Mouse (Mus musculus): ENCODE data around the gene Pde8b. TPM values are rescaled to one million over a fixed set of nuclear protein-coding genes. Genes with fewer than 3 reads are reported as not detected.

Pde8b gene
- total and polyA plus RNA-seq, 2 experiments from 2014 or later = 7.1 to 23.6 TPM

DNA sequence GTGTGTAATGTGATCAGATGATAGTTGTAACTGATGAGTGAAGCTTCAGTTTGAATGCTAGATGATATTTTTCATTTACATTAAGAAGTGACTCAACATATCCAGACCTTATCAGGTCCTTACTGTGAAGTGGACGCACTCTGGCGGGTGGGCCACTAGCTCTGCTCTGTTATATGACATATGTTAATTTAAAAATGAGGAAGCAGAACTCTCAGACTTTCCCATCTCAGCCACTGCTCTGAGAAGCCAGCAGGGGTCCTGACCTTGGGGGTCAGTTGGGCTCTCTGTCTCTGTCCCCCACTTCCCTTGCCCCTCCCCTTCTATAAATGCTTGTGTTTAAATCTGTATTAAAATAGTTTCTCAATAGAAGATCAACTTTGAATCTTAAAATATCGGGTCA is 172.4 kb downstream of the Pde8b start:
- H3K4me3 ChIP-seq (ENCODE audit: low read depth, low read length) = no peak overlapping the region
- TF ChIP-seq CTCF (IDR thresholded peaks at IDR 0.05) = no peak
- H3K9me3 ChIP-seq (ENCODE audit: low read length) = no peaks in the 10 kb centered on the region
- ATAC-seq (ENCODE audit: low FRiP score) (no peak), DNase-seq (ENCODE audit: low spot score) (no peak)
- no peak overlapping the region for H3K27ac ChIP-seq (ENCODE audit: low read depth, low read length)
- no peaks in the 10 kb centered on the region for H3K36me3 ChIP-seq (ENCODE audit: insufficient read depth, low read length)
- no peaks in the 10 kb centered on the region for H3K27me3 ChIP-seq (ENCODE audit: insufficient read depth, low read length)
- 89% methylated on average over 3 of the region's 3 CpGs for WGBS
- H3K4me1 ChIP-seq (ENCODE audit: insufficient read depth, low read length) = no peaks in the 10 kb centered on the region
- no peak overlapping the region for H3K9ac ChIP-seq (replicated peaks; ENCODE audit: low read length, poor library complexity, severe bottlenecking)
- H3K4me2 ChIP-seq (ENCODE audit: low read depth, low read length, poor library complexity, severe bottlenecking) = no peak overlapping the region

GRCm38 (mm10) chr13:95076142-95076541 is 174.0 kb downstream of the Pde8b start:
- Histone ChIP-seq H3K27ac (ENCODE audit: low read depth, low read length) (no peak overlapping the region), H3K9ac (replicated peaks; ENCODE audit: low read length, poor library complexity, severe bottlenecking) (no peak overlapping the region), H3K36me3 (ENCODE audit: insufficient read depth, low read length) (no peaks in the 10 kb centered on the region), H3K9me3 (ENCODE audit: low read length) (no peaks in the 10 kb centered on the region), H3K27me3 (ENCODE audit: insufficient read depth, low read length) (no peaks in the 10 kb centered on the region), H3K4me3 (ENCODE audit: low read depth, low read length) (no peak overlapping the region), H3K4me1 (ENCODE audit: insufficient read depth, low read length) (no peaks in the 10 kb centered on the region), H3K4me2 (ENCODE audit: low read depth, low read length, poor library complexity, severe bottlenecking) (no peak overlapping the region)
- ATAC-seq (ENCODE audit: low FRiP score) (no peak), DNase-seq (ENCODE audit: low spot score) (no peak)
- no peak for TF ChIP-seq CTCF (IDR thresholded peaks at IDR 0.05)
- WGBS = 59% methylated on average over 2 of the region's 2 CpGs

DNA sequence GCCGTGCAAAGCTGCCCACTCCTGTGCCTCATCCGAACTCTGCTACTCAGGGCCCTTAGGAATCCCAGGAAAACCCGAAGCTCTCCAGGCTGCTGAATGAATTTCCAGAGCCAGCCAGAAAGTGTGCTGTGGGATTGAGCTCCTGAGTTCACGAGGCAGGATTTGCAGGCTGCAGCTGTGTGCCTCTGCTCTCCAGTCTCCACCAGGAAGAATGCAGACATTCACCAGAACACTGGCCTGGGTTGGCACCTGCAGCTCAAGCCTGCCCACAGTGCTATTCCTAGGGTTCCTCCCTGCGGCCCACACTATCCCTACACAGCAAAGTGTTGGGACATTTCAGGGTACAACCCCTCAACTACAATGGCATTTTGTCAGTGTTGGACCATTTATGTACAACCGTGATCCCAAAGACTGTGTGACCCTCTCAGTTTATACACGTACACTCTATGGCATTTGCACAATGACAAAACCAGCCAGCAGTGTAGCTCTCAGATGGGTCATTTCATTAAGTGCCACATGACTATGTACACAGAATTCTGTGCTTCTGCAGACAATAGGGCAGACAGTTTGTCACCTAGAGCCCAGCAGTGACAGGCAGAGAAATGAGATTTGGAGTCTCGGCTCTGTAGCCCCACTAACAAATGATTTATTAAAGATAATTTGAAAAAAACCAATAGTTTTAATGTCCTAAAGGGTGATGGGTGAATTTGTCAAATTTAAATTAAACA is 176.5 kb downstream of the Pde8b start:
- no peaks in the 10 kb centered on the region for H3K9me3 ChIP-seq (ENCODE audit: low read length)
- 66% methylated on average over 8 of the region's 8 CpGs for WGBS
- TF ChIP-seq CTCF (IDR thresholded peaks at IDR 0.05) = no peak
- no peaks in the 10 kb centered on the region for H3K4me1 ChIP-seq (ENCODE audit: insufficient read depth, low read length)
- no peaks in the 10 kb centered on the region for H3K36me3 ChIP-seq (ENCODE audit: insufficient read depth, low read length)
- DNase-seq (ENCODE audit: low spot score) = peak; percentile 15
- no peak overlapping the region for H3K4me3 ChIP-seq (ENCODE audit: low read depth, low read length)
- no peak overlapping the region for H3K4me2 ChIP-seq (ENCODE audit: low read depth, low read length, poor library complexity, severe bottlenecking)
- no peak overlapping the region for H3K27ac ChIP-seq (ENCODE audit: low read depth, low read length)
- no peak for ATAC-seq (ENCODE audit: low FRiP score)
- H3K27me3 ChIP-seq (ENCODE audit: insufficient read depth, low read length) = no peaks in the 10 kb centered on the region
- H3K9ac ChIP-seq (replicated peaks; ENCODE audit: low read length, poor library complexity, severe bottlenecking) = no peak overlapping the region

DNA sequence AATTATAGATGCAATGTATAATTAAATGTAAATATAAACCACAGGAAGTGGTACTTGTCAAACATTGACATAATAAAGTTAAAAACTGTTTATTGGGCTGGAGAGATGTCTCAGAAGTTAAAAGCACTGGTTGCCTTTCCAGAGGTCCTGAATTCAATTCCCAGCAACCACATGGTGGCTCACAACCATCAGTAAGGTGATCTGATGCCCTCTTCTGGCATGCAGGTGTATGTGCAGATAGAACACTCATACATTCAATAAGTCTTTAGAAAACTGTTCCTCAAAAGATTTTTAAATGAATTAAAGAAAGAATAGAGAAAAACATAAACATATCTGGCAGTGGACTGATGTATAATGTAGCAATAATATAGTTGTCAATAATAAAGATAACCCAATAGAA is 179.9 kb downstream of the Pde8b start:
- TF ChIP-seq CTCF (IDR thresholded peaks at IDR 0.05) = peak; percentile 14; the same call in 1 of the 2 replicates
- H3K9ac ChIP-seq (replicated peaks; ENCODE audit: low read length, poor library complexity, severe bottlenecking) = no peak overlapping the region
- no peak overlapping the region for H3K4me3 ChIP-seq (ENCODE audit: low read depth, low read length)
- H3K27me3 ChIP-seq (ENCODE audit: insufficient read depth, low read length) = no peaks in the 10 kb centered on the region
- H3K36me3 ChIP-seq (ENCODE audit: insufficient read depth, low read length) = no peaks in the 10 kb centered on the region
- H3K9me3 ChIP-seq (ENCODE audit: low read length) = no peaks in the 10 kb centered on the region
- ATAC-seq (ENCODE audit: low FRiP score) (no peak), DNase-seq (ENCODE audit: low spot score) (no peak)
- H3K4me1 ChIP-seq (ENCODE audit: insufficient read depth, low read length) = no peaks in the 10 kb centered on the region
- no peak overlapping the region for H3K4me2 ChIP-seq (ENCODE audit: low read depth, low read length, poor library complexity, severe bottlenecking)
- no peak overlapping the region for H3K27ac ChIP-seq (ENCODE audit: low read depth, low read length)

DNA sequence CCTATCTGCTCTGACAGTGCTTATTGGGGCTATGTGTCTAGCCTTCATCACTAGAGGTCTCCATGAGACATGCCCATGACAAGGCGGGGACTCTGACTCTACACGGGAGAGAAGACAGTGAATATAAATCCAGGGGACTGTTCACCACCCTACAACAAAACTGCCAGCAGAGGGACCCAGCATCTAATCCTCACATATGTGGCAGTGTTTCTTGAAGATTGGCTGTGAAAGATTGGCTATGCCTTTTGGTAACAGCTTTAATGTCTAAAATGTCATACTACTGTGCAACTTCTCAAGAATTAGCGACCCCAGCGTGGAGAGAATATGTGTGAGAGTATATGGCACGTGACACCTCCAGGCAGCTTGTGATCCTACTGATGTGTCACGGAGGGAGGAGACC is 182.3 kb downstream of the Pde8b start:
- no peaks in the 10 kb centered on the region for H3K27me3 ChIP-seq (ENCODE audit: insufficient read depth, low read length)
- no peak overlapping the region for H3K4me3 ChIP-seq (ENCODE audit: low read depth, low read length)
- H3K4me1 ChIP-seq (ENCODE audit: insufficient read depth, low read length) = no peaks in the 10 kb centered on the region
- H3K4me2 ChIP-seq (ENCODE audit: low read depth, low read length, poor library complexity, severe bottlenecking) = no peak overlapping the region
- DNase-seq (ENCODE audit: low spot score) (peak; percentile 33), ATAC-seq (ENCODE audit: low FRiP score) (no peak)
- no peaks in the 10 kb centered on the region for H3K9me3 ChIP-seq (ENCODE audit: low read length)
- H3K9ac ChIP-seq (replicated peaks; ENCODE audit: low read length, poor library complexity, severe bottlenecking) = no peak overlapping the region
- no peak overlapping the region for H3K27ac ChIP-seq (ENCODE audit: low read depth, low read length)
- H3K36me3 ChIP-seq (ENCODE audit: insufficient read depth, low read length) = no peaks in the 10 kb centered on the region
- TF ChIP-seq CTCF (IDR thresholded peaks at IDR 0.05) = peak; percentile 61
- 76% methylated on average over 6 of the region's 6 CpGs for WGBS

- TF ChIP-seq CTCF (IDR thresholded peaks at IDR 0.05) = no peak
- DNase-seq (ENCODE audit: low spot score) = no peak
- 59% methylated on average over 4 of the region's 4 CpGs for WGBS
- no peak overlapping the region for H3K27ac ChIP-seq (ENCODE audit: low read depth, low read length)
- H3K9me3 ChIP-seq (ENCODE audit: low read length) = no peaks in the 10 kb centered on the region
- H3K36me3 ChIP-seq (ENCODE audit: insufficient read depth, low read length) = no peaks in the 10 kb centered on the region
- 0 out of 2 replicates have a peak, but pooled peaks have one; percentile 5 for ATAC-seq (ENCODE audit: low FRiP score)
- no peak overlapping the region for H3K4me2 ChIP-seq (ENCODE audit: low read depth, low read length, poor library complexity, severe bottlenecking)
- H3K9ac ChIP-seq (replicated peaks; ENCODE audit: low read length, poor library complexity, severe bottlenecking) = no peak overlapping the region
- no peaks in the 10 kb centered on the region for H3K27me3 ChIP-seq (ENCODE audit: insufficient read depth, low read length)
- no peak overlapping the region for H3K4me3 ChIP-seq (ENCODE audit: low read depth, low read length)
- no peaks in the 10 kb centered on the region for H3K4me1 ChIP-seq (ENCODE audit: insufficient read depth, low read length)
Observed at GRCm38 (mm10) chr13:95063390-95064017, 186.6 kb downstream of the Pde8b start.

All from midbrain, postnatal 0 days (tissue).